Mouse (Mus musculus) adrenal gland, postnatal 14 days (tissue): ENCODE measurements at regions not wholly inside any gene's neighbourhood (a gene's known extent, or its start where the extent isn't known, plus 50 kb on each side); places are given as distances from the start of the nearest gene placed in this dataset.
"Not testable (repeated sequence)": the region's sequence is repeated elsewhere in the genome, so short reads cannot be mapped to it uniquely, and the experiment has no call there.

ENCODE experiments used
- DNase-seq: peaks from one replicate; pipeline ENCODE4 v3.0.0; 2021; ENCODE audit warnings: mixed read lengths

GRCm38 (mm10) chr15:3685254-3685653 lies 102.0 kb upstream of the Ghr start:
- no peak for DNase-seq

GRCm38 (mm10) chr15:3677026-3677425 lies 93.7 kb upstream of the Ghr start:
- DNase-seq: not testable (repeated sequence)

GRCm38 (mm10) chr15:3672586-3672985 lies 89.3 kb upstream of the Ghr start:
- no peak for DNase-seq

GRCm38 (mm10) chr15:3671169-3671568 lies 87.9 kb upstream of the Ghr start:
- no peak for DNase-seq

GRCm38 (mm10) chr15:3669411-3669810 lies 86.1 kb upstream of the Ghr start:
- no peak for DNase-seq

- no peak for DNase-seq
Observed at GRCm38 (mm10) chr15:3668863-3669262, 85.6 kb upstream of the Ghr start.

GRCm38 (mm10) chr15:3648741-3649140 lies 65.4 kb upstream of the Ghr start:
- DNase-seq: no peak

GRCm38 (mm10) chr15:3640091-3640490 lies 56.8 kb upstream of the Ghr start:
- no peak for DNase-seq
